Mouse (Mus musculus) erythroblast, adult 5-6 weeks (primary cell): Measurements from ENCODE around the gene Nccrp1. TPM values are rescaled to one million over a fixed set of nuclear protein-coding genes. Genes with fewer than 3 reads are reported as not detected.
"Not testable (repeated sequence)": the region's sequence is repeated elsewhere in the genome, so short reads cannot be mapped to it uniquely, and the experiment has no call there.

Experiments used
- ATAC-seq: replicated peaks from 2 replicates; pipeline ENCODE4 v1.8.0; 2016; ENCODE audit warnings: moderate number of reproducible peaks, mild to moderate bottlenecking, moderate TSS enrichment, inconsistent platforms; ENCODE audit not compliant: poor library complexity, low FRiP score, severe bottlenecking
- total RNA-seq, 2 experiments: library from RNA; stranded (forward) in 1 of 2; stranded (reverse) in 1 of 2; fragments of 150-400 nt in 1 of 2; fragments of 200-764, 138-1000 nt in 1 of 2; gene quantifications; 2 replicates each; pipeline versions ENCODE4 v1.2.3 to v1.2.4; 2015 to 2017; ENCODE audit warnings: low replicate concordance in 2 of 2

The Nccrp1 gene
- total RNA-seq, 2 experiments from 2014 or later, result not detected

DNA sequence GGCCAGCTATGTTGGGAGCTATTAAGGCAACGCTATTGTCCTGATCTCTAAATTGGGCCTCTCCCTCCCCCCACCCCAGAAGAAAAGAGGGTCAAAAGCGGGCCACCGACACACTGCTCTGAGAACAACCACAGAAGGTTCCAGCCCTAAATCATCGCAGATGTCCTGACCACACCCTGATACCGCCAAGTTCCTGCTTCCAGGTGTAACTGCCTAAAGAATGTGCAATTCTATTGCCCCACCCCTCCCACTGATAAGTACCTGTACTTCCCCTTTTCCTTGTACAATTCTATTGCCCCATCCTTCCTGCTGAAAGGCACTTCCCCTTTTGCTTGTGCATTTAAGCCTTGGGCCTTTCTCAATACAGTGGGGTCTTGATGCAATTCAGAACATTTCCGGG is 8.2 kb downstream of the Nccrp1 start:
- not testable (repeated sequence) for ATAC-seq

DNA sequence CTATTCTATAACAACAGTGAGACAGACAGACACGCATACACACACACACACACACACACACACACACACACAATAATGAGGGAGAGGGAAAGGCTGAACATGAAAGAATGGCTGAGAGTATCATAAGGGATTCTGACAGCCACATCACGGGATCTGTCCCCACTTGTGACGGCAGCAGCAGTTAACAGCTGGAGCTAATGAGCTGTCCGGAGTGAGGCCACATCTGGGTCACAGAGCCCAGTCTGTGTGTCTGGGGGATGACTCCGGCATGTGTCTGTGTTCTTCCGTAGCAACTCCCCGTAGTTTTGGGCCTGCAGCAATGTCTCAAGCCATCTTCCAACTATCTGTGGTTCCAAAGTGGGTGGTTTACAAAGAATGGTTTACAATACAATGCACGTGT is 15.0 kb downstream of the Nccrp1 start:
- ATAC-seq, result no peak

DNA sequence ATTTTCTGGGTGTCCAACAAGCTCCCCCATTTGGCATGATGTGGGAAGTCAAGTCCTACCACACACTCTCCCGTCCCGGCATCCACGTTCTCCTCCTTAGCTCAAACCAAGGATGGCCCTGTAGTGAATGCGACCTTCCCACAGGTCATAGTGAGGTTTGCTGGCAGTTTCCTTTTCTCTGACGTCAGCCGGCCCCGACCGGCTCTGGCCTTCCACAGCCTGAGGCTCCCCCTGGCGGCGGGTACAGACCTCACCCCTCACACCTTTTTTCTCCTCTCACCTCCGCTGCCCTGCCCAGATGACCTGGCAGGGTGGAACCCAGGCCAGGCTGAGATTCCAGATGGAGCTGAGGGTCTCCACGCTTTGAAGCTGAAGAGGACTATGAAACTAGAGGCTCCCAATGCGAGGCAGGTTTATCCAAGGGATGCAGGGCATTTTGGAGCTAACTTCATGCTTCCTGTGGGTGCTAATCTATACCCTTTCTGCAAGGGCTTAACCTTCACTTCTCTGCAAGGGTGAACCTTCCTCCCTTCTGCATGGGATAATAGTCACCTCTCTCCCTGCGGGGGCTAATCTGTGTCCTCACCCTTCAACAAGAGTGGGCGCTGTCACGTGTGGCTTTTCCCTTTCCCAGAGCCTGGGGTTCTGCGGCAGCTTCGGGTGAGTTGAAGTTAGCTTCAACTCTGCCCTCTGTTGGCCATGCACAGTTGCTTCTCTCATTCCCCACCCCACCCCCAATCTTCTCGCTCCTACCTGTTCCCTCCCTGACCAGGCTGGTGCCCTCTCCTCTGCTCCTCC is 18.9 kb downstream of the Nccrp1 start:
- ATAC-seq, result peak; percentile 89

DNA sequence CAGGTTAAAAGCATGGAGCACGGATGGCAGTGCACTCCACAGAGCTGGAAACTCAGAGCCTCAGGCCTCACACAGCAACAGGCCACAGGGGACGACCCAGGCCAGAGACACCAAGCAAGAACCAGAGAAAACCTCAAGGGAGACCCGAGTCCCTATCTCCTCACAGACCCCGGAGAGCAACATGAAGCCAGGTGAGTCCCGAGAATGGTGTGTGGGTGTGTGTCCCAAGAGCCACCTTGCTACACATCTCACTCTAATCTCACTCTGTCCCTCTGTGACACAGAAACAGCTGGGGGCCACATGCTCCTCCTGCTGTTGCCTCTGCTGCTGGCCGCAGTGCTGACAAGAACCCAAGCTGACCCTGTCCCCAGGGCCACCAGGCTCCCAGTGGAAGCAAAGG is 24.5 kb downstream of the Nccrp1 start, which contains the start of gene Ifnl3:
Gene Ifnl3 (plus strand): TSS at position 301 of the 400 bp plus-strand sequence.
- ATAC-seq, result not testable (repeated sequence)

DNA sequence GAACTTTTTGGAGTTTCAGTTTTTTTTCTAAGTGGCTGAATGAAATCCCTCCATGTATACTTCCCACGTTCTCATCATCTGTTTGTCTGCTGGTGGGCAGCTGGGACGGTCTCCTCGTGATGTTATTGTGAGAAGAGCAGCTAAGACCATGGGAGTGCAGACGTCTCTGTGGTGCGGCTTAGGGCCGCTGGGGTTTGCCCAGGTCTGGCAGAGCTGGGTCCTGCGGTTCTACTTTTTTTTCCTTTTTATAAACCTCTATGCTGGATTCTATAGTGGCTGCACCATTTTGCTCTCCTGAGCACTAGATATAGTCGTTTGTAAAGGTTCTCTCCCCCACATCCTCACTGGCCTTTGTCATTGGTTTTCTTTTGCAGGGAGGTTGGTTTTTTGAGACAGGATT is 35.6 kb downstream of the Nccrp1 start:
- no peak for ATAC-seq

DNA sequence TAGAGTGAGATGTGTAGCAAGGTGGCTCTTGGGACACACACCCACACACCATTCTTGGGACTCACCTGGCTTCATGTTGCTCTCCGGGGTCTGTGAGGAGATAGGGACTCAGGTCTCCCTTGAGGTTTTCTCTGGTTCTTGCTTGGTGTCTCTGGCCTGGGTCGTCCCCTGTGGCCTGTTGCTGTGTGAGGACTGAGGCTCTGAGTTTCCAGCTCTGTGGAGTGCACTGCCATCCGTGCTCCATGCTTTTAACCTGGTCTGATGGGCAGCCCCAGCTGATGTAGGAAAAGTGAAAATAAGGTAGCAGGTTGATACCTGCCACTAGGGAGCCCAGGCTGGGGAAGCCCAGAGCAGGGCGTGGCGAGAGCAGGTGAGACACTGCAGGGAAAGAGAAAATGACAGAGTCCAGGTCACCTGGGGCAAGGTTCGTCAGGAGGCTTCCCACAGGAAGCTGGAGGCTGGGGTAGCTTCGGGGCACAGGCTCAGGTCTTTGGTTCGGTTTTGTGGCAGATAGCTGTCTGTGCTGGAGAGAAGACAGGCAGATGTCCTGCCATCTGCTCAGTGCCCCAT is 36.6 kb downstream of the Nccrp1 start, which contains the start of gene Ifnl2:
Gene Ifnl2 (minus strand): TSS at position 51 of the 570 bp plus-strand sequence.
- ATAC-seq, result not testable (repeated sequence)

DNA sequence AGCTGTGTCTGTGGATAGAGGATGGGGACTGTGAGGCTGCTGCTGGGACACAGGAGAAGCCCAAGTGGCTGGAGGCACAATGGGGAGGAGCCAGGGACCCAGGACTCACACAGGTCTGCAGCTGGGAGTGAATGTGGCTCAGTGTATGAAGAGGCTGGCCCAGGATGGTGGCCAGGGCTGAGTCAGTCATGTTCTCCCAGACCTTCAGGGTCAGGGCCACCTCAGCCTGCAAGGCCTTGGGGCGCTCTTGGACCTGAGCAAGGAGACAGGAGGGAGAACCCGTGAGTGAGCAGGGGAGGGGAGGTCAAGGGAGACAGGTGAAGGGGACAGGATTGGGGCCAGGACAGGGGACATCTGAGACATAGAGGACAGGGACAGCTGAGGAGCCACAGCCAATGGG is 37.9 kb downstream of the Nccrp1 start:
- 0 out of 2 replicates have a peak, but pooled peaks have one; percentile 8 for ATAC-seq

DNA sequence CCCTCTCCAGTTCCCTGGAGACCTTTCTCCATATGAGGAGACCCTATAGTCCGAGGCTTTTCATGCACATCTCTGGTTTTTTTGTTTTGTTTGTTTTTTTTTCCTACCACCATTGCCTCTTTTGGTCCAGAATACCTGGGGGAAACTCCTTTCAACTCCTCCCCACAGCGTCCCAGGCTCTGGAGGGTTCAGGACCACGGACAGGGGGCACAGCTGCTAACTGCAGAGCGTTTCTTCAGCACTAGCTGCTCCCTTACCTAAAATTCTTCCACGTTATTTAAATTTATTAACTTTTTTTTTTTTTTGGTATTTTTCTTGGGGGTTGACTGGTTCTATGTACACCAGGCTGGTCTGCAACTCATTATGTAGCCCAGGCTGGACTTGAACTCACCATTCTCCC is 41.5 kb downstream of the Nccrp1 start:
- ATAC-seq, result no peak

DNA sequence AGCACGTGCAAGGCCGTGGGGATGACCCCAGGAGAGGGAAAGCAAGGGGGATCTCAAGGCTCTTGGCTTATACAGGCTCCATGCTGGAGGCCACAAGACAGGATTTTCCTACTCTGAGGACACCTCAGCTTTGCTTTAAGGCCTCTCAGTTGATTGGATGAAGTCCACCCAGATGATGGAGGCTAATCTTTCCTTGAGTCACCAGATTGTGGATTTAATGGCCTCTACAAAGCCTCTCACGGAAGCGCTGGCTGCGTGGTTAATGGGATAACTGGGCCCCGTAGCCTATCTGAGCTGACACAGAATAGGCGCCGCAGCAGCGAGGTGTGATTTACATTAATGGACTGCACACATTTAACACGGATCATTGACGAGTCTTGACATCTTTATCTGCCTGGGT is 51.6 kb downstream of the Nccrp1 start:
- ATAC-seq, result no peak

Other genes with a start within 250 kb of the Nccrp1 start
- not detected in 2 replicates for gene Dll3, start 245.0 kb downstream of the Nccrp1 start, total RNA-seq (2015; ENCODE audit: low replicate concordance)
- gene Dll3, start 245.0 kb downstream of the Nccrp1 start, total RNA-seq (2017; ENCODE audit: low replicate concordance), result not detected in 2 replicates
- 6.3 and 13.2 TPM in 2 replicates for gene Timm50, start 235.2 kb downstream of the Nccrp1 start, total RNA-seq (2015; ENCODE audit: low replicate concordance)
- 6.7 and 9.4 TPM in 2 replicates for gene Timm50, start 235.2 kb downstream of the Nccrp1 start, total RNA-seq (2017; ENCODE audit: low replicate concordance)
- gene Supt5, start 208.5 kb downstream of the Nccrp1 start, total RNA-seq (2015; ENCODE audit: low replicate concordance), result 15.9 and 18.6 TPM in 2 replicates
- gene Supt5, start 208.5 kb downstream of the Nccrp1 start, total RNA-seq (2017; ENCODE audit: low replicate concordance), result 21.6 and 24.4 TPM in 2 replicates
- gene Rps16, start 196.6 kb downstream of the Nccrp1 start, total RNA-seq (2015; ENCODE audit: low replicate concordance), result 649 and 667 TPM in 2 replicates
- gene Rps16, start 196.6 kb downstream of the Nccrp1 start, total RNA-seq (2017; ENCODE audit: low replicate concordance), result 67.6 and 181 TPM in 2 replicates
- 4.4 and 6.1 TPM in 2 replicates for gene Plekhg2, start 174.7 kb downstream of the Nccrp1 start, total RNA-seq (2015; ENCODE audit: low replicate concordance)
- 0.98 and 4.1 TPM in 2 replicates for gene Plekhg2, start 174.7 kb downstream of the Nccrp1 start, total RNA-seq (2017; ENCODE audit: low replicate concordance)
- gene Zfp36, start 167.0 kb downstream of the Nccrp1 start, total RNA-seq (2015; ENCODE audit: low replicate concordance), result 47.0 and 53.2 TPM in 2 replicates
- 7.7 and 15.1 TPM in 2 replicates for gene Zfp36, start 167.0 kb downstream of the Nccrp1 start, total RNA-seq (2017; ENCODE audit: low replicate concordance)
- gene Med29, start 154.5 kb downstream of the Nccrp1 start, total RNA-seq (2015; ENCODE audit: low replicate concordance), result 6.3 and 9.0 TPM in 2 replicates
- gene Med29, start 154.5 kb downstream of the Nccrp1 start, total RNA-seq (2017; ENCODE audit: low replicate concordance), result 3.4 TPM in 1 of 2 replicates, not detected in the other
- 26.1 and 32.9 TPM in 2 replicates for gene Paf1, start 154.3 kb downstream of the Nccrp1 start, total RNA-seq (2015; ENCODE audit: low replicate concordance)
- gene Paf1, start 154.3 kb downstream of the Nccrp1 start, total RNA-seq (2017; ENCODE audit: low replicate concordance), result 16.7 and 24.7 TPM in 2 replicates
- gene Gmfg, start 109.8 kb downstream of the Nccrp1 start, total RNA-seq (2015; ENCODE audit: low replicate concordance), result 69.4 and 105 TPM in 2 replicates
- 115 and 118 TPM in 2 replicates for gene Gmfg, start 109.8 kb downstream of the Nccrp1 start, total RNA-seq (2017; ENCODE audit: low replicate concordance)
- 6.9 TPM in 1 of 2 replicates, not detected in the other for gene Lrfn1, start 95.3 kb downstream of the Nccrp1 start, total RNA-seq (2015; ENCODE audit: low replicate concordance)
- not detected in 2 replicates for gene Lrfn1, start 95.3 kb downstream of the Nccrp1 start, total RNA-seq (2017; ENCODE audit: low replicate concordance)
- gene Ifnl2, start 36.8 kb downstream of the Nccrp1 start, total RNA-seq (2015; ENCODE audit: low replicate concordance), result not detected in 2 replicates
- gene Ifnl2, start 36.8 kb downstream of the Nccrp1 start, total RNA-seq (2017; ENCODE audit: low replicate concordance), result not detected in 2 replicates
- not detected in 2 replicates for gene Ifnl3, start 24.4 kb downstream of the Nccrp1 start, total RNA-seq (2015; ENCODE audit: low replicate concordance)
- gene Ifnl3, start 24.4 kb downstream of the Nccrp1 start, total RNA-seq (2017; ENCODE audit: low replicate concordance), result not detected in 2 replicates
- not detected in 2 replicates for gene Sycn, start 6.4 kb downstream of the Nccrp1 start, total RNA-seq (2015; ENCODE audit: low replicate concordance)
- not detected in 2 replicates for gene Sycn, start 6.4 kb downstream of the Nccrp1 start, total RNA-seq (2017; ENCODE audit: low replicate concordance)
- 7.3 and 11.9 TPM in 2 replicates for gene Samd4b, start 50.9 kb upstream of the Nccrp1 start, total RNA-seq (2015; ENCODE audit: low replicate concordance)
- gene Samd4b, start 50.9 kb upstream of the Nccrp1 start, total RNA-seq (2017; ENCODE audit: low replicate concordance), result 3.1 and 4.8 TPM in 2 replicates
- 3.1 and 3.5 TPM in 2 replicates for gene Pak4, start 50.9 kb upstream of the Nccrp1 start, total RNA-seq (2015; ENCODE audit: low replicate concordance)
- gene Pak4, start 50.9 kb upstream of the Nccrp1 start, total RNA-seq (2017; ENCODE audit: low replicate concordance), result 2.0 and 6.4 TPM in 2 replicates
- not detected in 2 replicates for gene Acp7, start 84.1 kb upstream of the Nccrp1 start, total RNA-seq (2015; ENCODE audit: low replicate concordance)
- gene Acp7, start 84.1 kb upstream of the Nccrp1 start, total RNA-seq (2017; ENCODE audit: low replicate concordance), result not detected in 2 replicates
- gene Fbxo27, start 145.6 kb upstream of the Nccrp1 start, total RNA-seq (2015; ENCODE audit: low replicate concordance), result 1.7 TPM in 1 of 2 replicates, not detected in the other
- 0.28 TPM in 1 of 2 replicates, not detected in the other for gene Fbxo27, start 145.6 kb upstream of the Nccrp1 start, total RNA-seq (2017; ENCODE audit: low replicate concordance)
- 1.3 TPM in 1 of 2 replicates, not detected in the other for gene Fbxo17, start 169.6 kb upstream of the Nccrp1 start, total RNA-seq (2015; ENCODE audit: low replicate concordance)
- 2.4 TPM in 1 of 2 replicates, not detected in the other for gene Fbxo17, start 169.6 kb upstream of the Nccrp1 start, total RNA-seq (2017; ENCODE audit: low replicate concordance)
- 31.1 and 44.8 TPM in 2 replicates for gene Mrps12, start 194.6 kb upstream of the Nccrp1 start, total RNA-seq (2015; ENCODE audit: low replicate concordance)
- gene Mrps12, start 194.6 kb upstream of the Nccrp1 start, total RNA-seq (2017; ENCODE audit: low replicate concordance), result 6.1 and 8.1 TPM in 2 replicates
- 0.84 TPM in 1 of 2 replicates, not detected in the other for gene Sars2, start 194.7 kb upstream of the Nccrp1 start, total RNA-seq (2015; ENCODE audit: low replicate concordance)
- 1.8 and 4.3 TPM in 2 replicates for gene Sars2, start 194.7 kb upstream of the Nccrp1 start, total RNA-seq (2017; ENCODE audit: low replicate concordance)
- not detected in 2 replicates for gene Ccer2, start 208.9 kb upstream of the Nccrp1 start, total RNA-seq (2015; ENCODE audit: low replicate concordance)
- not detected in 2 replicates for gene Ccer2, start 208.9 kb upstream of the Nccrp1 start, total RNA-seq (2017; ENCODE audit: low replicate concordance)
- 18.3 and 21.5 TPM in 2 replicates for gene Sirt2, start 219.5 kb upstream of the Nccrp1 start, total RNA-seq (2015; ENCODE audit: low replicate concordance)
- 6.0 and 9.8 TPM in 2 replicates for gene Sirt2, start 219.5 kb upstream of the Nccrp1 start, total RNA-seq (2017; ENCODE audit: low replicate concordance)
- gene Nfkbib, start 220.3 kb upstream of the Nccrp1 start, total RNA-seq (2015; ENCODE audit: low replicate concordance), result 2.9 and 3.8 TPM in 2 replicates
- 2.2 and 3.6 TPM in 2 replicates for gene Nfkbib, start 220.3 kb upstream of the Nccrp1 start, total RNA-seq (2017; ENCODE audit: low replicate concordance)
- 21.1 and 25.0 TPM in 2 replicates for gene Rinl, start 241.7 kb upstream of the Nccrp1 start, total RNA-seq (2015; ENCODE audit: low replicate concordance)
- 9.9 and 13.4 TPM in 2 replicates for gene Rinl, start 241.7 kb upstream of the Nccrp1 start, total RNA-seq (2017; ENCODE audit: low replicate concordance)